Mouse (Mus musculus) kidney, adult 11 months (tissue): ENCODE data around the gene Wrap53.

Source experiments
- DNase-seq: peaks from one replicate; pipeline ENCODE4 v3.0.0; 2022

Gene Wrap53

DNA sequence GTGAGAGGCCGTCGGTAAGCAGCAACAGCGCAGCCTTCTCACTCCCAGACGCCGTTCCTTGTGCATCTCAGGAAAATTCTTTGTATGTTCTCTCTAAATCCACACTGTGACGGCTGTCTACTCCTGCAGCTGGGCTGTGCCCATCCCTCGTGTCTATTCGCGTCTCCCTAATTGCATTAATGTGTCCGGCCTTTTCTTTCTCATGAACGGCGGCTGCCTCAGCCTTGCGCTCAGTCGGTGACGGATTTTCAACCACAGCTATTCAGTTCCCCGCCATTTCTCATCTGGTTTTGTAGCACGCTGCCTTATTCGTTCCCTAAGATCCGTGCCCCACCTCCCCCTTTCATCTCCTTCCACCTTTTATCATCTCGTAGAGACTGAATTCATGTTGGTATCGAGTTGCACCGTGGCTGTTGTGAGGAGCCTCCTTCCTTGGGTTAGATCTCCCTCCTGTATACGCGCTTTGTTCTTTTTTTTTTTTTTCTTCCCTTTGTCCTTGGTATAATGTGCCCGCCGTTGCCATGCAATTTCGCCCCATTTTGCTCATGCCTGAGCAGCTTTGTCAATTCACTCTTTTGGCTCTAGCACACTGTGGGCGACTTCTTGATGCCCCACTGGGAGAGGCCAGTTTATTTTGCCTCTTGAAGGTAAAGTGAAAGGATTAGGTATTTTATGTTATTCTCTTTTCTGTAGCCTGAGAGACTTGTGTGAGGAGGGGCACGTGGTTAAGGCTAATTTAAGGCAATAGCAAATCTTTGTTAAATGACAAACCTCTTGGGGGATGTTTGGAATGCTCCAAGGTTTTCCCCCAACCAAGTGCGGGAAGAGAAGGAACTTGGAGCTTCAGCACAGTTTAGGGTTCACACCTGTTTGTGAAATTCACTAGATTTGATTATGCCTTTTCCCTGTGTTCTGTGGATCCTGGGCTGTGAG, 52.7 kb downstream of the Wrap53 start:
- DNase-seq = no peak

DNA sequence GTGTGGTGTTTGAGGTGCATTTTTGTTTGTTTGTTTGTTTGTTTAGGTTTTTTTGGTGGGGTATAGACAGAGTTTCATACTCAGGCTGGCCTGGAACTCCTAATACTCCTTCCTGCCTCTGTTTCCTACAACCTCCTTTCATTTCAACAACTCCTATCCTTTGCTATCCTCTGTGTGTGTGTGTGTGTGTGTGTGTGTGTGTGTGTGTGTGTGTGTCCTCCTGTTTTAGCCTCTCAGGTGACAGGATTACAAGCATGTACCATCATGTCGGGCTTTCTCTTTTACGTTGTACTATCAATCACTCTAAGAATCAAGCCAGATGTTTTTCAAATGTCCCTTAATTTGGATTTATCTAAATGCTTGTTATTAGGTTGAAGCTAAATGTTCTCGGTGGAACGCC, 53.4 kb downstream of the Wrap53 start:
- DNase-seq = no peak

DNA sequence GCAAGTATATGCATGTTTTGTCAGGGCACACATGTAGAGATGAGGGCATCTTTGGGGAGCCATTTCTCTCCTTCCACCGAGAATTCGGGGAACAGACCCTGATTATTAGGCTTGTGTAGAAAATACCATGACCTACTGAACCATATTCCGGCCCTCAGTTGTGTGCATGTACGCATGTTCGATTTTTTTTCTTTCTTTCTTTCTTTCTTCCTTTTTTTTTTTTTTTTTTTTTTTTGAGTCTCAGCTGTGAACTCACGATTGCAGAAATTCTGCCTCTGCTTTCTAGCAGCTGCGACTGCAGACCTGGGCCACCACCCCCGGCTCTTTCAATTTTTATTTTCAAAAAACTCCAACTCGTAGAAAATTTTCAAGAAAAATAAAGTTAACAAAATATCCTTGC, 54.4 kb downstream of the Wrap53 start:
- DNase-seq = no peak

DNA sequence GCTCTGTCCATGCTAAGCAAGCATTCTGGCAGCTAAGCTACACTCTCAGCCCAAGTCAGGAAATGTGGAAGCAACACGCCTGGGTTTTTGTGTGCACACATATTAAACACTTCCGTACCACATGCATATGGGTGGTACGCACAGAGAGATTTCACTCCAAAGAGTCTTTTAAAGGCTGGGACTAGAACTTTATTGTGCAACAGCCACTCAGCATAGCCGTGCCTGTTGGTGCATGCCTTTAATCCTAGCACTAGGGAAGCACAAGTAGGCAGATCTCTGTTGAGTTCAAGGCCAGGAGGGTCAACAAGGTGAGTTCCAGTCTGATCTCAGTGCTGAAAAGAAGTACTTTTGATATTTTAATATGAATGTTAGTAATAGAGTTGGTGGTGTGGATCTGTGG, 56.4 kb downstream of the Wrap53 start:
- DNase-seq = no peak

DNA sequence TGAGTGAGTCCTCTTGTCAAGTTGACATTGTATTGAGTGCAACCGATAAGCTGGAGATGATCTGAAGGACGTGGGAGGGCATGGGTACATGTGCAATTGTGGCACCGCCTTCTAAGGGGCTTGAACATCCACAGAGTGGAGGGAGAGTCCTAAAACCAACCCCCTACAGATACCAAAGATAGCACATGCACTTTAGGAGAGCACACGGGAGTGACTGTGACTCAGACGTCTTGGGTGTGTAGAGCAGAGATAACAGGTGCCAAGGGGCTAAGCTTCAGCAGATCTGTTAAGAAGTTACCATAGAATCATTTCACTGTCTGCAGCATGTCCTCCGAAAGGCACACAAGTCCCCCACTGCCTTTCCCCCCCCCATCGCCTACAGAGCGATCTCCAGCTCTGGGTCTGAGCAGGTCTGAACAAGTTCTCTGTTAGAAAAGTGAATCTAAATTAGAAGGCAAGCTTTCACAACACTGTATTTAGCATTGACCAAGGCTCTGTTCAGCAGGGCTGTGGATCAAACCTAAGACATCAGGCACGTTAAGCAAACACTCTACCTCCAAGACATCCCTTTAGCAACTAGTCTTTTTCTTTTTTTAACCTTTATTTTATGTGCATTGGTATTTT, 58.4 kb downstream of the Wrap53 start:
- DNase-seq = no peak

DNA sequence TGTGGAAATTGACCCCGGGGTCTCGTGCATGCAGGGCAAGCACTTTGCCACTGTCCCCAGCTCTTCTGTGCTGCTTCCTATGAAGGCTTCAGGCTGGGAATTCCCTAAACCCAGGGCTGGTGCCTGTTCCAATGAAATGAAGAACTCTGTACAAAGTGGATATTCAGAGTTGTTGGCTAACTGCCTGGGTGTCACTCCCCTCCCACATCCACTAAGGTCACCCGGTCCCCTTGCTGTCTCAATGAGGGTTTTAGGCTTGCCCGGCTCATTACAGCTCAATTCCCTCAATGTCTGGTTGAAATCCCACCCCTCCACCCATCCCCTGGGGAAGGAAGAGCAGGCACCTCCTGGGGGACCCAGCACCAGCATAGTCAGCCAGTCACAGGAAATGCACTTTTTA, 60.1 kb downstream of the Wrap53 start:
- DNase-seq = no peak

DNA sequence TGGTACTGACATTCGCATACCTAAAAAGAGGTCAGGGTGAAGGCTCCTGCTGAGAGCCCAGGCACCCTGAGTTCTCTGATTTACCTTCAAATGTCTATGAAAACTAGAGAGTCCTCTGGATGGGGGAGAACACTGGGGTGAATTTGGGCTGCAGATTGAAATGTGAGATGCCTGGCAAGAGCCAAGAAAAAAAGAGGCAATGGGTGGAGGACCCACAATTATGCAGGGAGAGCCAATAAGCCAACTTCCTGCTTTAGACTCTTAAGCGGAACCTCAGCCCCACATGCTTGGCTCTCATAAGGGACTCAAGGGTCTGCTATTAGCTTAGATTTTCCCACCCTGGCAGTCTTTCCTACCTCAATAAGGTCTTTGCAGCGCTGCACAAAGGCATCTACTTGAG, 63.4 kb downstream of the Wrap53 start:
- no peak for DNase-seq

DNA sequence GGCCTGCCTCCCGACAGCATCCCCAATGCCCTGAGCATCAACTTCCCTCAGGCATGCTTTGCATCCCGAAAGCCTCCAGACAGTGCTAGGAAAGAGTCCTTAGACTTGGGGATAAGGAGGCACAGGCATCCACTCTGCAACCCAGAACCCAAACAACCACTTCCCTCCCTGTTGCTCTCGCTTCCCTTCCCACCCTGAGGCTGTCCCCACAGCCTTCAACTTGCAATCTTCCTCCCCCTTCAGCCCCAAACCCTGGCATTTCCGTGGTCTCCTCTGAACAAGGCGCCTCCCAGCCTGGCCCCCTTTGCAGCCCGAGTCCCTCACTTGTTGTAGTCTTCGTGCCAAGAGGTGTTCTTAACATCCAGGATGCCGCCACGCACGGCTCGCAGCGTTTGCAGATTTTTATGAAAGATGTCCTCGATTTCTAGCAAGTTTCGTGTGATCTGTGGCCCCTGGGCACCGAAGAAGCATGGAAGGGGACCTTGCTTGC, 63.9 kb downstream of the Wrap53 start:
- no peak for DNase-seq

DNA sequence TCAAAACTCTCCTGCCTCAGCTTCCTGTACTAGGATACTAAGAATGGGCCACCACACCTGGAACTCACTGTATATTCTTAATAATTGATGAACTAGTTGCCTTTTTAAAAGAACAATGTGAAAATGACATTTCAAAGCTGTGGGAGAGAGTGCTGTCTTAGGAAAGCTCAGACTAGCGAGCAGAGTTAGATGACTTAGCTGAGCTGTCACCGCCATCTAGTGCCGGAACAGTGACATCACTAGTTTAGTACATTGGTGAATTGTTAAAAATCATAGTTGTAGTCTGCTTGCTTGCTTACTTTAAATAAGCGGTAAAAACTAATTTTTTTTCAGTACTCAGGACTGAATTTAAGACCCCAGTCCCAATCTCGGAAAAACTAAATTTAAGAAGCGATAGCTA, 66.2 kb downstream of the Wrap53 start:
- no peak for DNase-seq
